Comparison of ENCODE assay signal across 8 mouse cellular contexts in the genomic region with DNA sequence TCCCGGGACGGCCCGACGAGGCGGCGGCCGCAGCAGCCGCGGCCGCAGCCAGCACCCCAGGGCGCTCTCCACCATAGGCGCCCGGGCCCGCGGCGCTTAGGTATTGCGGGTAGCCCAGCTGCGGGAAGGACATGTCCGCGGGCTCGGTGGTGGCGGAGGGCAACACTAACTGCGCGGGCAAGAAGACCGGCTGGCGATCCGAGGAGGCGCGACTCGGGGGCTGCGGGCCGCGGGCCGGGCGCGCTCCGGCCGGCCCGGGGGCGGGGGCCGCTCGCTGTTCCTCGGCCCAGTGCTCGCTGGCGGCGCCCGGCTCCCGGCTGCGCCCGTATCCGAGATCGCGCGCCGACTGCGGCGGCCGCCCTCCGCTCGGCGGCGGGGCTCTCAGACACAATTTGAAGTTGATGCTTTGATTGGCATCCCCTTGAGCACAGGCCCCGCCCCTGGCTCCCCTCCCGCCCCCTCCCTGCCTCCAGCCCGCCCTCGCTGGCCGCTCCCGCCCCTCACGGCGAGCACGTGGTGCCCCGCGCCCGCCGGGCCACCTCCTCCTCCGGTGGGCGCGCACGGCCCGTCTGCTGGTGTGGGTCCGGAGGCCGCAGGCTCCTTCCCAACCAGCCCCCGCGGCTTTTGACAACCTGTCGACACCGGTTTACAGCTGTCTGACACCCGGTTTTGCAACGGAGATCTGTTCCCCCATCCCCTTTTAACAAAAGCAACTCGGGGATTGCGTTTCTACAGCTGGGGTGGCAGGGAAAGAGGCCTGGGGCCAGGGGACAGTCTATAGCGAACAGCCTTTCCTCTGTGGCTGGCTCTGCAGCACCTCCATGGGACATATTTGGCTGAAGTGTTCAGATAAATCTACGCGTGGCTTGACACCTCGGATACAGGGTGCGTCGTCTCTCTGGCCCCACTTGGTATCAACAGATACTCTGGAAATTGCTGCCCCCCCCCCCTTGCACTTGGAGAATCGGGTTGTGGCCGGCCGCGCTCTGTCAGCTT. TPM values are rescaled to one million over a fixed set of nuclear protein-coding genes. Genes with fewer than 3 reads are reported as not detected.
DNase-seq lines count a peak whose midpoint lies in the region; ATAC-seq and TF ChIP-seq lines count a peak whose summit lies in the region.
"Had no signal": no experiment of that assay in that cellular context is flagged by ENCODE, and none has a peak within 500 bp of the region (broad histone marks: within the 10 kb centered on the region; RNA-seq: fewer than 3 reads in every experiment).

A gene (minus strand): TSS at position 368 of the 996 bp plus-strand sequence.

- peak within 1 kb of the TSS; percentile 67 for H3K4me3 ChIP-seq in hindbrain, embryonic 14.5 days (replicated peaks; ENCODE audit: low read length)
- H3K4me3 ChIP-seq in liver, embryonic 14.5 days (ENCODE audit: insufficient read depth in 1 of 2, low read depth in 2 of 2, low read length in 2 of 2) = peak within 1 kb of the TSS in 1 of 2 experiments; percentile 25; a peak in 1 of 4 replicates
- H3K4me3 ChIP-seq in neural tube, embryonic 15.5 days (replicated peaks) = peak within 1 kb of the TSS; percentile 43
- H3K4me3 ChIP-seq: erythroblast, embryonic 14.5 days had no signal

- H3K4me1 ChIP-seq in hindbrain, embryonic 14.5 days (replicated peaks; ENCODE audit: control insufficient read depth, insufficient read depth, low read length) = peaks cover 17% of the 10 kb centered on the region; the same call in 1 of the 2 replicates
- H3K4me1 ChIP-seq in liver, embryonic 14.5 days (replicated peaks; ENCODE audit: control insufficient read depth in 2 of 2, insufficient read depth in 2 of 2, low read length in 1 of 2) = no peaks in the 10 kb centered on the region
- peaks cover 42% of the 10 kb centered on the region for H3K4me1 ChIP-seq in neural tube, embryonic 15.5 days

- no peaks in the 10 kb centered on the region for H3K9me3 ChIP-seq in hindbrain, embryonic 14.5 days (ENCODE audit: control insufficient read depth, low read length)
- H3K9me3 ChIP-seq in liver, embryonic 14.5 days (ENCODE audit: control insufficient read depth, low read length) = no peaks in the 10 kb centered on the region
- no peaks in the 10 kb centered on the region for H3K9me3 ChIP-seq in neural tube, embryonic 15.5 days (replicated peaks)

- peak; percentile 74 for ATAC-seq in hindbrain, embryonic 14.5 days (ENCODE audit: low FRiP score)
- ATAC-seq in liver, embryonic 14.5 days (ENCODE audit: insufficient read depth) = no peak
- ATAC-seq in neural tube, embryonic 15.5 days (ENCODE audit: low FRiP score) = peak; percentile 64

- peak within 1 kb of the TSS; percentile 70 for H3K4me2 ChIP-seq in hindbrain, embryonic 14.5 days (replicated peaks)
- H3K4me2 ChIP-seq in liver, embryonic 14.5 days (ENCODE audit: low read depth) = peak within 1 kb of the TSS; percentile 31
- H3K4me2 ChIP-seq in neural tube, embryonic 15.5 days = peak within 1 kb of the TSS; percentile 68

- no peak for TF ChIP-seq CTCF in liver, embryonic 14.5 days (IDR thresholded peaks at IDR 0.05; ENCODE audit: low read depth)

- TF ChIP-seq EP300 in liver, embryonic 14.5 days (IDR thresholded peaks at IDR 0.05; ENCODE audit: low read depth) = no peak

- H3K27me3 ChIP-seq in hindbrain, embryonic 14.5 days (ENCODE audit: control insufficient read depth, insufficient read depth, low read length) = peaks cover 71% of the 10 kb centered on the region
- peaks cover 96% of the 10 kb centered on the region for H3K27me3 ChIP-seq in liver, embryonic 14.5 days (ENCODE audit: control insufficient read depth, insufficient read depth, low read length)
- peaks cover 89% of the 10 kb centered on the region for H3K27me3 ChIP-seq in neural tube, embryonic 15.5 days (replicated peaks)

- under 1% methylated on average over 79 of the region's 100 CpGs for WGBS in hindbrain, embryonic 14.5 days
- WGBS in liver, embryonic 14.5 days (ENCODE audit: insufficient replicate concordance) = under 1% methylated on average over 92 of the region's 100 CpGs
- WGBS in neural tube, embryonic 15.5 days = under 1% methylated on average over 82 of the region's 100 CpGs

- no peaks in the 10 kb centered on the region for H3K36me3 ChIP-seq in hindbrain, embryonic 14.5 days (replicated peaks; ENCODE audit: control insufficient read depth, insufficient read depth)
- no peaks in the 10 kb centered on the region for H3K36me3 ChIP-seq in liver, embryonic 14.5 days (replicated peaks; ENCODE audit: control insufficient read depth, insufficient read depth, low read depth)
- H3K36me3 ChIP-seq in neural tube, embryonic 15.5 days = no peaks in the 10 kb centered on the region

- H3K9ac ChIP-seq in hindbrain, embryonic 14.5 days = peak within 1 kb of the TSS; percentile 90
- no peak within 1 kb of the TSS for H3K9ac ChIP-seq in liver, embryonic 14.5 days (replicated peaks)
- peak within 1 kb of the TSS; percentile 45 for H3K9ac ChIP-seq in neural tube, embryonic 15.5 days (replicated peaks)

- peak within 1 kb of the TSS; percentile 87 for H3K27ac ChIP-seq in hindbrain, embryonic 14.5 days
- no peak within 1 kb of the TSS for H3K27ac ChIP-seq in liver, embryonic 14.5 days
- H3K27ac ChIP-seq in neural tube, embryonic 15.5 days (replicated peaks) = peak within 1 kb of the TSS; percentile 46

- peak; percentile 57 for DNase-seq in R1 (ENCODE audit: low read depth, low spot score)
- peak; percentile 85 for DNase-seq in embryo, embryonic 9.5 days (ENCODE audit: extremely low spot score)
- DNase-seq in hindbrain, embryonic 14.5 days (ENCODE audit: low spot score) = peak; percentile 67
- DNase-seq in liver, embryonic 14.5 days (ENCODE audit: low read depth in 3 of 3, low spot score in 3 of 3) = no peak
- DNase-seq in right cerebral cortex, adult 18-20 months = no peak
- no peak for DNase-seq in urinary bladder, postnatal 10 days (ENCODE audit: low spot score)

RNA-seq across cellular contexts. Expression of the gene that starts here (rescaled TPM):
- polyA plus RNA-seq in hindbrain, embryonic 14.5 days (2014; fragmentation: Nextera tagmentation; extraction: Ambion mirVana) = 4.0 and 4.7 TPM in 2 replicates
- polyA plus RNA-seq in liver, embryonic 14.5 days (2012; rRNA removed) = 0.06 and 0.08 TPM in 2 replicates
- not detected in 2 replicates for polyA plus RNA-seq in liver, embryonic 14.5 days (2014; fragmentation: Nextera tagmentation; extraction: Ambion mirVana)
- 1.4 and 3.2 TPM in 2 replicates for polyA plus RNA-seq in neural tube, embryonic 15.5 days (2015; fragmentation: Nextera tagmentation; extraction: Ambion mirVana)
- polyA plus RNA-seq: erythroblast, embryonic 14.5 days had no signal

Comparison
In these comparisons a context has a peak if more than half of its experiments do, and no peak if none do; other contexts are left out.
1. DNase-seq: peak in R1 (single experiment), embryo, embryonic 9.5 days (single experiment) and hindbrain, embryonic 14.5 days (single experiment); none in liver, embryonic 14.5 days (0 of 3), right cerebral cortex, adult 18-20 months (single experiment) and urinary bladder, postnatal 10 days (single experiment).
2. Peak in every context shown above with its lines, with median percentiles within 50 percentile points of each other: H3K4me2 ChIP-seq.